Mouse (Mus musculus) heart, adult 11 months (tissue): ENCODE results near the gene Mpzl2.
A peak's percentile ranks its signal among the peaks of the same experiment; 100 is the strongest.

Experiments
- DNase-seq: peaks from one replicate; pipeline ENCODE4 v3.0.0; 2022

Gene Mpzl2

DNA sequence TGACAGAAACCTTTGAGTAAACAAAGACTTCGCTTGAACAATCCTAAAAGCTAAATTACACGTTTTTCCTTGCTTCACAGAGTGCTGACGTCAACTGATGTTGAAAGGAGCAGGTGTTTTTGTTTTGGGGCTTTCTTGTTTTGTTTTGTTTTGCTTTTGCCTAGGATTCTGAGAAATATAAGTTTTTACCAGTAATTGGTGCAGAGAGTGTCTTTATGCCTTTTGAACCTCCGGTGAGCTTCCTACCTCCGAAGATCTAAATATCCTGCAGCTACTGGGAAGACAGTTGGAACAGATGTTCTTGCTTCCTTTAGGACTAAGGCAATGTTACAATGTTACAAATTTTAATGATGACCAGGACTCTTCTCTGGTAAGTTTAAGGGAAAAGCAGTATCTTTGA is at the start of gene Mpzl2:
TSS of gene Mpzl2 (plus strand) at position 301 of the 400 bp plus-strand sequence.
- no peak for DNase-seq

GRCm38 (mm10) chr9:44991821-44992220 is 47.8 kb upstream of the Mpzl2 start:
- DNase-seq: no peak

GRCm38 (mm10) chr9:44992271-44992670 is 47.3 kb upstream of the Mpzl2 start:
- DNase-seq: no peak

- DNase-seq: no peak
These were observed 46.3 kb upstream of the Mpzl2 start for GRCm38 (mm10) chr9:44993268-44993667.

GRCm38 (mm10) chr9:44994962-44995361 is 44.6 kb upstream of the Mpzl2 start:
- DNase-seq: no peak

GRCm38 (mm10) chr9:44996590-44996989 is 43.0 kb upstream of the Mpzl2 start:
- DNase-seq: peak; percentile 48

DNA sequence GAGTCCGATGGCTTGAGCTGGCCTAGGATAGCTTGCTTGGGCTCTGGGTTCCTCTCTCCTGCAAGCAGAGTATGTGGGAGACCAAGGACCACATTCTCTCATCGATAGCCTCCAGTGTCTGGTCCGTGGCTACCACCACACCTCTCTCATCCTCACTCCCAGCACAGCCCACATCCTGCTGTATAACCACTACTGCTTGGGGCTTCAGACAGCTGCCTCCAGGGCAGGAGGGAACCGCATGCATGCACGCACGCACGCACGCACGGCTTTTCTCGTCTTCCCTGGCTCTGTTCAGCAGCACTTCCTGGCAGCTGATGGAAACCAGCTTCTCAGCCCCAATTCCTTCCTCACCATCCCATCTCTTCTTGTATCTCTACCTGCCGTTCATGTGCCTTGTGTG is 41.5 kb upstream of the Mpzl2 start:
- no peak for DNase-seq

- DNase-seq: no peak
These were observed 40.4 kb upstream of the Mpzl2 start for GRCm38 (mm10) chr9:44999171-44999570.

GRCm38 (mm10) chr9:44999776-45000175 is 39.8 kb upstream of the Mpzl2 start:
- no peak for DNase-seq

DNA sequence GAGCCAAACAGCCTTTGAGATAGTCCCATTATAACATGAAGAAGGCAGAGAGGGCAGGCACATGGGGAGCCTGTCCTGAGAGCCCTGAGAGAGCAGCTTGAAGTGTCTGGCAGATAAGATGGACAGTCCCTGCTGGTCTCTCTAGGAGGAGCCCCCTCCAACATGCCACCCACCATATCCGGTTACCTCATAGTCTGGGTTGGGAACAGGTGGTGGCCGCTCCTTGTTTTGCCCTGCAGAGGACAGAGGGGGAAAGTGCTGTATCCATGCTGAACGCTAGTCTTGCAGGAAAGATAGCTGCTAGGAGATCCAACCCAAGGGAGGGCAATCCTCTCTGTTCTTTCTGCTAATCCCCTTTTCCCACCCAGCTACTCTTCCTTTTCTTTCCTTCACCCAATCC is 39.4 kb upstream of the Mpzl2 start:
- DNase-seq: no peak

DNA sequence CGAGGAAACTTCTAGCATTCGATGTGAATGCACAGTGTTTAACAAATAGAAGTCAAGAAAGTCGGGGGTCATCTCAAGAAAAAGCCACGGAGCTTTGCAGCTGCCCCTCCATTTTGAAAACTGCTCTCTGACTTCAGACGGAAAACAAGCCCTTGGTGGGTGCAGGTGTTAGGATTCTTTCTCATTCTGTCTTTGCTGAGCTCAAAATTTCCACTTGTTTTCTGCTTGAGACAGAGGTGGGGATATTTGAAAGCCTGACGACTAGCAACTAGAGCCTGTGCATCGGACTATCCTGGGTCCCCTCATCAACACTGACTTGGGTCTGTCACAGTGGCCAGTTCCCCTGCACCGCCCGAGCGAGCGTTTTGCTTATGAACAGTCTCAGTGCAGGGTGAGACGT is 32.2 kb upstream of the Mpzl2 start:
- no peak for DNase-seq

- no peak for DNase-seq
These were observed 31.3 kb upstream of the Mpzl2 start for GRCm38 (mm10) chr9:45008342-45008741.

- DNase-seq: no peak
These were observed 30.2 kb upstream of the Mpzl2 start, which contains the start of gene Cd3e for GRCm38 (mm10) chr9:45009180-45010078. Gene Cd3e, minus strand, starts transcription at chr9:45009627.

- DNase-seq: no peak
These were observed 29.1 kb upstream of the Mpzl2 start for GRCm38 (mm10) chr9:45010461-45010860.

DNA sequence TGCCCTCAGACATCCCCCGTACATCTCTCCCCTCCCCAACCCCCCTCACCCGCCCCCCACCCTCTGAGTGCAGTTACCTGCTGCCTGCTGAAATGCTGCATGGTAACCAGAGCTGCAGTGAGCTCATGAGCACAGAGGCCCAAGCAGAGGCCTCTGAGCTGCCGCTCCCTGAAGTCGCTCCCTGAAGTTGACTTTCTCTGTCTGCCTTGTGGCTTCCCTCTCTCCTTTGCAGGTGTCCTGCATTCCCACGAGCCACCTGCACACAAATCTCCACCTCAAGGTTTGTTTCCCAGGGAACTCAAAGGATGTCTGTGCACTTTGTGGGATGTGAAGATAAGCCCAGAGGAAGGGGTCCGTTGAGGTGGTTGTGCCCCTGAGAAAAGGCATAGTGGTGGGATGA is 28.3 kb upstream of the Mpzl2 start:
- no peak for DNase-seq

GRCm38 (mm10) chr9:45014879-45015278 is 24.7 kb upstream of the Mpzl2 start:
- no peak for DNase-seq

DNA sequence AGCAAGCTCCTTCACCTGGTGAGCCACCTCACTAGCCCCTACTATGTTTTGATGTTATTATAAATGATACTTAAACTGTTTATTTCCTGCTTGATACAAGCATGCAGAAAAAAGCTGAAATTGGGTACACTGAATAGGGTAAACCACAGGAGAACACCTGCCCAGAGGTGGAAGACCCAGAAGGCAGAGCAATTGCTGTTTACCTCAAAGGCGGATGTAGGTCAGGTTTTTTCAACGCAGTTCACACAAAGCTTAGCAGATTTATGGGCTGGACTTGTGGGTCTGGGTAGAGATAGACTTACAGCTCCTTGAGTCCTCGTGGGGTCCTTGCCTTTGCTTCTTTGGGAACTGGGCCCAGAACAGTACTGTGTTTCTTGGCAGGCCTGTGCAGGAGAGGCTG is 23.8 kb upstream of the Mpzl2 start:
- no peak for DNase-seq

- no peak for DNase-seq
These were observed 21.6 kb upstream of the Mpzl2 start for GRCm38 (mm10) chr9:45018031-45018430.

- DNase-seq: no peak
These were observed 16.8 kb upstream of the Mpzl2 start for GRCm38 (mm10) chr9:45022800-45023199.

DNA sequence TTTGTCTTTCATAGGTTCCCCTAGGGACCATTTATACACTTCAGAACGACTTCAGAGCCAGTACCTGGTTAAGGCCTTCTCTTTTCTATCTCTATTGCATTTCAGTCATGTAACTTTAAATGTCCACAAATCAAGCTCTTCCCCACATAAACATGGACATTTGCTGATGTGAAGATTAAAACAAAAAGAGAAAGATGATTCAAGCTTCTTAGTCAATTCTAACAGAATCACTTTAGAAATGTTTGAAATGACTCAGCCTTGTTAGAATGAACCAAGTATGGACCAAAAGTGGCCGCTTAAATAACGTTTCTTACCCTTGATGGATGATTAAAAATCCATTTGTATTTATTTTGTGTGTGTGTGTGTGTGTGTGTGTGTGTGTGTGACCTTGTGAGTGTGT is 16.0 kb upstream of the Mpzl2 start:
- no peak for DNase-seq

DNA sequence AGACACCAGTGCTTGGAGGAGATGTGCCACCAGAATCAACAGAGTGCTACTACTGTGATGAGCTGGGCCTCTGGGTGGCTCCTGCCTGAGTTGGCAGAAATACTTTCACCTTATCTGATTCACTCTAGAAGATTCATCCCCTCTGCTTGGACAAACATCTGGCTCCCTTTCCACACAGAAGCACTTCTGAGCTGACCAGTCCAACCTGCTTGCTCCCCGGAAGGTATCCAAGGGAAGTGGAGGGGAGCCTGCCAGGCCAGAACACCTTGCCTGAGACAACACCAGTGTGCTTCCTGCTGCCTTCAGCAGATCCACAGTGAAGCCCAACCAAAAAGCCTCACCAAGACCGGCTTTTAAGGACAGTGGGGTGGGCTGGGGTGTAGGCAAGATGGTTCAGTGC is 15.4 kb upstream of the Mpzl2 start:
- DNase-seq: no peak

- no peak for DNase-seq
These were observed 12.2 kb upstream of the Mpzl2 start for GRCm38 (mm10) chr9:45027376-45027775.

- DNase-seq: peak; percentile 36
These were observed 9.3 kb upstream of the Mpzl2 start for GRCm38 (mm10) chr9:45030341-45030740.

GRCm38 (mm10) chr9:45032261-45032660 is 7.3 kb upstream of the Mpzl2 start:
- DNase-seq: peak; percentile 84

- peak; percentile 54 for DNase-seq
These were observed 5.1 kb upstream of the Mpzl2 start for GRCm38 (mm10) chr9:45034526-45034925.
